Mouse (Mus musculus) limb, embryonic 11.5 days (tissue): ENCODE measurements around the gene Snx8. TPM values are rescaled to one million over a fixed set of nuclear protein-coding genes. Genes with fewer than 3 reads are reported as not detected.
"Not testable (repeated sequence)": the region's sequence is repeated elsewhere in the genome, so short reads cannot be mapped to it uniquely, and the experiment has no call there.

Experiments used
- ATAC-seq: fragments of 200-750 bp; cut with Nextera tagmentation; 2 replicates; pipeline ENCODE4 v1.8.0; 2017; ENCODE audit warnings: low read depth; ENCODE audit not compliant: insufficient number of reproducible peaks, low FRiP score, low TSS enrichment
- DNase-seq: peaks from one replicate; pipeline ENCODE4 v3.0.0-alpha.2; 2015; ENCODE audit warnings: low spot score
- H3K27ac ChIP-seq: fragments of 300-500 bp; sonication (generic); replicated peaks from 2 replicates; pipeline ENCODE4 v1.5.1; 2014; ENCODE audit warnings: low read depth, mild to moderate bottlenecking, low read length
- H3K27me3 ChIP-seq: fragments of 300-500 bp; sonication (generic); 2 replicates; pipeline ENCODE4 v1.6.1; 2014; ENCODE audit warnings: mild to moderate bottlenecking, low read length, mixed read lengths; ENCODE audit not compliant: control insufficient read depth, insufficient read depth
- H3K36me3 ChIP-seq: fragments of 300-500 bp; sonication (generic); 2 replicates; pipeline ENCODE4 v1.6.1; 2014; ENCODE audit warnings: mild to moderate bottlenecking, low read length, moderate library complexity, mixed read lengths; ENCODE audit not compliant: control insufficient read depth, insufficient read depth
- H3K4me1 ChIP-seq: fragments of 300-500 bp; sonication (generic); 2 replicates; pipeline ENCODE4 v1.6.1; 2014; ENCODE audit warnings: low read length, mixed read lengths; ENCODE audit not compliant: control insufficient read depth, insufficient read depth
- H3K4me2 ChIP-seq: fragments of 300-500 bp; sonication (generic); 2 replicates; pipeline ENCODE4 v1.6.1; 2014; ENCODE audit warnings: low read depth, mild to moderate bottlenecking, moderate library complexity; ENCODE audit not compliant: severe bottlenecking
- H3K4me3 ChIP-seq: fragments of 300-500 bp; sonication (generic); 2 replicates; pipeline ENCODE4 v1.5.1; 2014; ENCODE audit warnings: low read depth, low read length
- H3K9ac ChIP-seq: fragments of 300-500 bp; sonication (generic); 2 replicates; pipeline ENCODE4 v1.6.1; 2014; ENCODE audit warnings: mild to moderate bottlenecking, low read length
- H3K9me3 ChIP-seq: fragments of 300-500 bp; sonication (generic); 2 replicates; pipeline ENCODE4 v1.6.1; 2016; ENCODE audit warnings: low read length; ENCODE audit not compliant: control insufficient read depth
- WGBS: fragments of 180-500 bp; shearing (Covaris S2); extraction: QIAGEN DNeasy Blood & Tissue Kit; methylation state at CpG from one replicate; pipeline ENCODE4 v1.1.7; 2014; 5-methylcytosine and 5-hydroxymethylcytosine counted together
- polyA plus RNA-seq: library from polyadenylated mRNA; unstranded; fragments of >200 nt; fragmentation: Nextera tagmentation; extraction: Ambion mirVana; gene quantifications from 2 replicates; pipeline ENCODE4 v1.2.1, GENCODE M21; 2014

Gene Snx8
- polyA plus RNA-seq, 1 experiment from 2014 or later, result 9.7 TPM

GRCm38 (mm10) chr5:140368926-140369325 is 20.1 kb downstream of the Snx8 start:
- Histone ChIP-seq H3K27ac (no peak overlapping the region), H3K36me3 (no peaks in the 10 kb centered on the region; the same call in none of the 2 replicates), H3K4me3 (no peak overlapping the region), H3K9ac (no peak overlapping the region), H3K4me2 (no peak overlapping the region), H3K27me3 (no peaks in the 10 kb centered on the region), H3K4me1 (peaks cover 8% of the 10 kb centered on the region; the same call in 1 of the 2 replicates), H3K9me3 (no peaks in the 10 kb centered on the region)
- 88% methylated on average over 4 of the region's 4 CpGs for WGBS
- DNase-seq (no peak), ATAC-seq (no peak)

GRCm38 (mm10) chr5:140368126-140368525 is 20.9 kb downstream of the Snx8 start:
- ATAC-seq, H3K4me3 ChIP-seq, H3K36me3 ChIP-seq, H3K27ac ChIP-seq, H3K27me3 ChIP-seq, H3K9me3 ChIP-seq, H3K4me1 ChIP-seq, H3K4me2 ChIP-seq, H3K9ac ChIP-seq, DNase-seq: not testable (repeated sequence)
- WGBS, result 77% methylated on average over 2 of the region's 2 CpGs

GRCm38 (mm10) chr5:140364415-140364814 is 24.6 kb downstream of the Snx8 start:
- Histone ChIP-seq H3K9me3 (no peaks in the 10 kb centered on the region), H3K27ac (no peak overlapping the region), H3K4me1 (no peaks in the 10 kb centered on the region), H3K27me3 (no peaks in the 10 kb centered on the region), H3K36me3 (no peaks in the 10 kb centered on the region; the same call in none of the 2 replicates), H3K4me3 (no peak overlapping the region), H3K9ac (no peak overlapping the region), H3K4me2 (no peak overlapping the region)
- 96% methylated on average over 5 of the region's 5 CpGs for WGBS
- no peak for ATAC-seq
- no peak for DNase-seq

DNA sequence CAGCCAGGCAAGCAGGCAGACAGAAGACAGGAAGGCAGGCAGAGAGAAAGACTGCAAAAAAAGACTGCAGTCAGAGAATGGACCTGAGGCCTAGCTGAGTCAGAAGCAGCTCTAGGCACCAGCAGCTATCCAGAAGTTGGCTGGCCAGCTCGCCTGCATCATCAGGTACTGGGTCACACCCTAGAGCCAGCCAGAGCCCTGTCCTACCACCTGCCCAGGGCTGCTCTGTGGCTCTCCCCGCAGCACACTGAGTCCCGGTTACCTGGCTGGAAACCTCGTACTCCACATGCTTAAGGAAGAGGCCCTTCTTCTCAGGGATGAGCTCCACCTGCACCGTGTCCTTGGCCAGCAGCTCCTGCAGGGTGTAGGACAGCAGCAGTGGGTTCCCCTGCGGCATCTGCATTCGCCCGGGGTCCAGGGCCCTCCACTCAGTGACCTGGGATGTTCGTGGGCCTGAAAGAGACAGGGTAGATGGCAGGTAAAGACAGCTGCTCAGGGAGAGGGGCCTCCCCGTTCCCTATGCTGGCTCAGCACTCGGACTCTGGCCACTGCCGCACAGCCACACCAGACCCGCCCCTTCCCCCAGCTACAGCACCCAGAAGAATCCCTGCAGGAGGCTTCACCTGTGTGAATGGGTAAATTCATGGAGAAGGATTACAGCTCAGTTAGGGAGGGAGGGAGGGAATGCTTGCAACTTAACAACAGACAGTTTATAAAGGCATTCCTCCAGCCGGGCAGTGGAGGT is 29.0 kb downstream of the Snx8 start:
- Histone ChIP-seq H3K9me3 (no peaks in the 10 kb centered on the region), H3K9ac (no peak overlapping the region), H3K27ac (no peak overlapping the region), H3K27me3 (no peaks in the 10 kb centered on the region), H3K4me3 (no peak overlapping the region), H3K36me3 (peaks cover 3% of the 10 kb centered on the region), H3K4me2 (no peak overlapping the region), H3K4me1 (no peaks in the 10 kb centered on the region)
- ATAC-seq (no peak), DNase-seq (no peak)
- 82% methylated on average over 14 of the region's 14 CpGs for WGBS

GRCm38 (mm10) chr5:140357466-140357865 is 31.6 kb downstream of the Snx8 start:
- H3K9me3 ChIP-seq, result no peaks in the 10 kb centered on the region
- H3K4me2 ChIP-seq, result no peak overlapping the region
- no peak overlapping the region for H3K4me3 ChIP-seq
- H3K9ac ChIP-seq, result no peak overlapping the region
- no peak overlapping the region for H3K27ac ChIP-seq
- H3K4me1 ChIP-seq, result no peaks in the 10 kb centered on the region
- no peak for ATAC-seq
- peaks cover 9% of the 10 kb centered on the region; the same call in 1 of the 2 replicates for H3K36me3 ChIP-seq
- 88% methylated on average over 3 of the region's 3 CpGs for WGBS
- no peaks in the 10 kb centered on the region for H3K27me3 ChIP-seq
- DNase-seq, result no peak

- H3K9me3 ChIP-seq, result no peaks in the 10 kb centered on the region
- no peak overlapping the region for H3K4me3 ChIP-seq
- H3K36me3 ChIP-seq, result peaks cover 13% of the 10 kb centered on the region; the same call in 1 of the 2 replicates
- ATAC-seq, result no peak
- 89% methylated on average over 11 of the region's 11 CpGs for WGBS
- no peaks in the 10 kb centered on the region for H3K4me1 ChIP-seq
- no peaks in the 10 kb centered on the region for H3K27me3 ChIP-seq
- H3K27ac ChIP-seq, result no peak overlapping the region
- no peak overlapping the region for H3K9ac ChIP-seq
- no peak for DNase-seq
- no peak overlapping the region for H3K4me2 ChIP-seq
These were observed 33.1 kb downstream of the Snx8 start for GRCm38 (mm10) chr5:140355934-140356333.

GRCm38 (mm10) chr5:140352352-140352751 is 36.7 kb downstream of the Snx8 start:
- Histone ChIP-seq H3K36me3 (peaks cover 13% of the 10 kb centered on the region; the same call in 1 of the 2 replicates), H3K9me3 (no peaks in the 10 kb centered on the region), H3K27ac (no peak overlapping the region), H3K4me1 (no peaks in the 10 kb centered on the region), H3K27me3 (no peaks in the 10 kb centered on the region), H3K4me2 (no peak overlapping the region), H3K9ac (no peak overlapping the region), H3K4me3 (no peak overlapping the region)
- ATAC-seq (no peak), DNase-seq (no peak)
- 92% methylated on average over 6 of the region's 6 CpGs for WGBS

DNA sequence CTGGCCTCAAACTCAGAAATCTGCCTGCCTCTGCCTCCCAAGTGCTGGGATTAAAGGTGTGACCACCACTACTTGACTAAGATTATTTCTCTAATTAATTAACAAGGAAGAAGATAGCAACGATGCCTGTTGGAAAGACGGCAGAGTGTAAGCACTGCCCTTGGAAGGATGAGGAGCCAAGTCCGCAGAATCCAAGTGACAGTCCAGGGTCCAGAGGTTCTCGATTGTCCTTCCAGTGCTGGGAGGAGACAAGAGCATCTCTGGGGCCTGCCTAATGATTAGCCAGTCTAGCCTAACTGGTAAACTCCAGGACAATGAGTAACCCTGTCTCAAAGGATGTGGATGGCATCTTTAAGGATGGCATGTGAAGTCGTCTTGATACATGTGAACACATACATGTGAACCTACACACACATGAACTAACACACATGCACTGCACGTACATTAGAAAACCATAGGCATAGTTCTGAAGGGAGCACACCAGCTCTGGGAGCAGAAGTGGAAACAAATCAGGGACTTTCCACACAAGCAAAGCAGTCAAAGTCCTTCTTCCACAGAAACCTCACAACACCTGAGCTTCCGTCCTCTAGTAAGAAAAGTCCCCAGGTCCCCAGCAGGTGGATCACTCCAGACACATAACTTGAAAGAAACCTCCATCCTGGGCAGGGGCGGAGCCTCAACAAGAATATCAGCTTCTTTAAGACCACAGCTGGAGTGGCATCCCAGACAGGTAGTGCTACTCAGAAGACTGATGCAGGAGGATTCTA is 38.1 kb downstream of the Snx8 start:
- Histone ChIP-seq H3K9ac (no peak overlapping the region), H3K4me1 (no peaks in the 10 kb centered on the region), H3K27ac (no peak overlapping the region), H3K27me3 (no peaks in the 10 kb centered on the region), H3K4me2 (no peak overlapping the region), H3K9me3 (no peaks in the 10 kb centered on the region), H3K36me3 (peaks cover 10% of the 10 kb centered on the region; the same call in 1 of the 2 replicates), H3K4me3 (no peak overlapping the region)
- ATAC-seq (no peak), DNase-seq (no peak)
- WGBS, result 91% methylated on average over 8 of the region's 8 CpGs
